Mouse (Mus musculus): ENCODE results near the gene Pigk. TPM values are rescaled to one million over a fixed set of nuclear protein-coding genes. Genes with fewer than 3 reads are reported as not detected.

The Pigk gene
- total RNA-seq, 2 experiments from 2014 or later: 10.1 to 12.1 TPM

DNA sequence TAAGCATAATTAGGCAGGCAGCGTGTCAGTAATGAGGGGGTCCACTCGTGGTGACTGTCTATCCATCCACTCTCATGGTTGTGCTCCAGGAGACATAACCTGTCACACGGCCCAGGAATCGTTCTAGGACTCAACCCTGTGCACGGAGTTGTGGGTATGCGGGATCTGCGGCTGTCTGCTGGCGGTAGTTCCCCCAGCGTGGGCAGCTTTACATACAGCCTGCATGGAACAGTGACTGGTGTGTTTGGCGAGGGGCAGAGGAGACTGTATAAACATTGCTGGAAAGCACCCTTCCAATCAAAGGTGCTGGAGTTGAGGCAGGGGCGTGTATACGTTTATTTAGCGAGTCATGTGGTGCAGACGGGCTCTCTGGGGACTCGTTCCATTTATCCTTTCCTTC, 209.6 kb downstream of the Pigk start:
- ATAC-seq (replicated peaks; ENCODE audit: low FRiP score, poor library complexity, severe bottlenecking): no peak

DNA sequence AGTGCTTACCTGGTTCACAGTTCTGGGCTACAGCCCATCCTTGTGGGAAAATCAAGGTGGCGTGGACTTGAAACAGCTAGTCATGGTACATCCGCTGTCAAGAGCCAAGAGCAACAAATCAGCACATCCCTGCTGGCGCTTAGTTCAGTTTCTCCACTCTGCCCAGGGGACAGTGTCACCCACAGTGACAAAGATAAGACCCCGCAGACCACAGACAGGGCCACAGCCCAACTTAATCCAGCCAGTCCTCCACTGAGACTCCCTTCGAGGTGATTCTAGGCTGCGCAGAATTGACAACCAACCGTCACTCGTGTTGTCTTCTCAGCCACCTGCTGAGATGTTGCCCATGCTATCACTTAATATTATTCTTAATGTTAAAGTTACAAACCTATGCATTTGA, 211.5 kb downstream of the Pigk start:
- no peak for ATAC-seq (replicated peaks; ENCODE audit: low FRiP score, poor library complexity, severe bottlenecking)

DNA sequence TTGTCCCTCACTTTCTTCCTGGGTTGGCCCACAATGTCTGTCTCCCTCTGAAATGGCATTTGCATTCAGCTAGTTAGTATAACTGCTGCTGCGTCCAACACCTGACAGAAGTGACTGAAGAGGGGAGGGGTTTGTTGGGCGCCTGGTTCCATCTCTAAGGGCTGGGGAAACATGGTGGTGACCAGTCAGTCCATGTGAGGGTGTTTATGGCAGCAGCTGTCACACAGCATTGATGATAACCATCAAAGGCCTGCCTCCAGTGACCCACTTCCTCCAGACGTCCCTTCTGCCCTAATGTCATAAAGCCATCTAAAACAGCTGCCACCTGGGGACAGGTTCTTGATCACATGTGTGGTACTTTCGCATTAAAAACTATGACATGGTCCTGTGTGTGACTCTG, 212.3 kb downstream of the Pigk start:
- no peak for ATAC-seq (replicated peaks; ENCODE audit: low FRiP score, poor library complexity, severe bottlenecking)

DNA sequence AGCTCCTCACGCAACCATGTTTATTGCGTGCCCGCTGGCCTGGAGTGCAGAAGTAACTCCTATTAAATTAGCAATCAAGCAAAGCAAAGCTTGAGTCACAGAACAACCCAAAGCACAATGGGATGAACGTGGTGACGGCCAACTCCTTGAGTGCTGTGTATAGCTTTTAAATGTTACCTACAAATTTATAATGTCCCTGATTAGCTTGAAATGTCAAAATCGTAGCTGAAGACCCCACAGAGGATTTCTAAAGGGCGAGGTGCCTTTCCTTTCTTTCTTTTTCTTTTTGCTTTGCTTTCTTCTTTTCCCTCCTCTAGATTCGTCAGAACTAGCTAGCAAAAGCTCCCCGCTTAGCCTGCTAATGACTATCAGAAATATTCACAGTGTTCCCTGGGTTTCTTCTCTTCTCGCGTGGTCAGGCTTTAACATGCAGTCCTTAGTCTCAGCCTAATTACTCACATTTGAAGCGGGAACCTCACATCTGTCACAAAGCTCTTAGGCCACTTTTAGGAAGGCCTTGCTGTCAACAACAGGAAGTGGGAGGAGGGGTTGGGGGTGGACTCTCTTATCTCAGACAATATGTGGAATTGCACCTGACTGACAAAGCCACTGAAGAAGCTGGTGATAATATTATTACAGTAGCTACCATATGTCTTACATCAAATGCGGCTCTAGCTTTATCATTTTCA, 214.5 kb downstream of the Pigk start:
- no peak for ATAC-seq (replicated peaks; ENCODE audit: low FRiP score, poor library complexity, severe bottlenecking)

DNA sequence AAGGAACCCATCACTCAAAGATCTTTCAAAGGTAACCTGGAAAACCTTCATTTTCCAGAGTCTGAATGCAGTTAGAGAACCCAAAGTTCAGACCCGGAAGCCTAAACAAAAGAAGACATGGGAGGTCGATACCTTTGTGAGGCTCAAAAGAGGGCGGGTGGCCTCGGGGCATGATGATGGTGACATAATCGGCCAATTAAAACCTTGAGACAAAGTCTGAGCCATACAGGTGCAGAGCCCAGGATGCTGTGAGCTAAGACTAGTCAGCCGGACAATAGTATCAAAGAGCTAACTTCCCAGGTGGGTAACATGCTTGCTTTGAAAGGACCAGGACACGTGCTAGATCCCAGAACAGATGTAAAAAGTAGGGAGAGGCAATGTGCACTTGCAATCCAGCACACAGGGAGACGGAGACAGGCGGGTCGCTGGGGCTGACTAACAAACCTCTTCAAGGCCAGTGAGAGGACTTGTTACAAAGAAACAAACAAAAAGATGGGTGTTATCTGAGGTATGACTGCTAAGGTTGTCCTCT, 215.4 kb downstream of the Pigk start:
- no peak for ATAC-seq (replicated peaks; ENCODE audit: low FRiP score, poor library complexity, severe bottlenecking)

DNA sequence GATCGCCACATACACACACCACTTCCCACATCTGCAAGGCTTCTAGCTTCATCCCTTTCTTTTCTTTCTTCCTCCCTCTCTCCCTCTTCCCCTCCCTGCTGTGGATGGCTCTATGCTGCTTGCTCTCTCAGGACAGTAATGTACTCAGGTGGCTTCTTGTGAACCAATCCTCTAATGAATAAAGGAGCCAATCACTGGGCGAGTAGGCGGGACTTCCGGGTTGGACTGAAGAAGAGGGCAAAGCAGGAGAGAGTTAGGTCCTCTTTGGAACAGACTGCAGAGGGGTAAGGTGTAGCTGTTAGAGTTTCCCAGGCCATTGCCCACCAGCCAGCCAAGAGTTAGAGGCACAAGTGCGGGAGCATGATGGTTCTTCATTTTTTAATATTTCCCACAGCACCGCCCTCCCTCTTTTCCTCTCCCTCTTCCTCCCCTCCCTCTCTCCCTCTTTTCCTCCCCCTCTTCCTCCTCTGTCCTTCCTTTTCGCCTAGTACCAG, 215.9 kb downstream of the Pigk start:
- ATAC-seq (replicated peaks; ENCODE audit: low FRiP score, poor library complexity, severe bottlenecking): no peak

DNA sequence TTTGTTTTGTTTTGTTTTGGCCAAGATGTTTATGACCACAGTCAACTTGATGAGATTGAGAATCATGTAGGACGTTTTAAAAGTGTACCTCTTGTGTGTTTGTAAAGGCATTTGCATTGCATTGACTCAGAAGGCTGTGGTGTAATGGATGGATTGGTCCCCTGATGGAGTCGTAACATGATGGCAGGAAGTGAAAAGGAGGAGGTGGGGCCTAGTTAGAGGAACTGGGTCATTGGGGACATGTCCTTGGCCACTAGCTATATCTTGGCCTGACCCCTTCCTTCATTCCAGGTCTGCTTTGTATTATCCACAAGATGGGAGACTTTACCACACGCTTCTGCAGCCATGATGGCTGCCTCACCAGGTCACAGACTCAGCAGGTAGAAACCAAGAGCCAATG, 217.5 kb downstream of the Pigk start:
- no peak for ATAC-seq (replicated peaks; ENCODE audit: low FRiP score, poor library complexity, severe bottlenecking)

DNA sequence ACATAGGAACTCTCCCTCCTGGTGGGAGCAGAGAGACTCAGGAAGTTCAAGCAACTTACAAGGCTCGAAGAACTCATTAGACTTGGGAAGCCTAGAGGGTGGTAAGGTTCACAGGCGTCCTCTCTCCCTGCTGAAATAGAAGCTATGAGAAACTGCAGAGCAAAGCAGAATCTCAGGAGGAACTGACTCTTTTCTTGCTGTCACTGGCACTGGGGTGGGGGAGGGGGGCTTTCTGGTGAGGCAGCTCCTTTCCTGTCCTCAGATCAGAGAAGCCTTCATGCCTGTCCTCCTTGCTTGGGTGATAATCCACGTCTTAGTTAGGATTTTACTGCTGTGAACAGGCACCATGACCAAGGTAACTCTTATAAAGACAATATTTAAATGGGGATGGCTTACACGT, 218.2 kb downstream of the Pigk start:
- no peak for ATAC-seq (replicated peaks; ENCODE audit: low FRiP score, poor library complexity, severe bottlenecking)

DNA sequence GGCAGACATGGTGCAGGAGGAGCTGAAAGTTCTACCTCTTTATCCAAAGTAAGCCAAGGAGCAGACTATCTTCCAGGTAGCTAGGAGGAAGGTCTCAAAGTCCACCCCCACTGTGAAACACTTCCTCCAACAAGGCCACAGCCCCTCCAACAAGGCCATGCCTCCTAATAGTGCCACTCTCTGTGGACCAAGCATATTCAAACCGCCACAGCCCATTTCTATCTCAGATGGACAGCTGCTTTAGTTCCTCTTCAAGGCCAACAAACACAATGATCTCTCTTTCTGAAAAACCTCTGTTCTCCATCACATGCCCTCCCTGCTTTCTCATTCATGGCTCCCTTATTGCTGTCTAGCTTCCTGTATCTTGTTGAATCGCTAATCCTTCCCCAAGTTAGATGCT, 218.6 kb downstream of the Pigk start:
- ATAC-seq (replicated peaks; ENCODE audit: low FRiP score, poor library complexity, severe bottlenecking): no peak

DNA sequence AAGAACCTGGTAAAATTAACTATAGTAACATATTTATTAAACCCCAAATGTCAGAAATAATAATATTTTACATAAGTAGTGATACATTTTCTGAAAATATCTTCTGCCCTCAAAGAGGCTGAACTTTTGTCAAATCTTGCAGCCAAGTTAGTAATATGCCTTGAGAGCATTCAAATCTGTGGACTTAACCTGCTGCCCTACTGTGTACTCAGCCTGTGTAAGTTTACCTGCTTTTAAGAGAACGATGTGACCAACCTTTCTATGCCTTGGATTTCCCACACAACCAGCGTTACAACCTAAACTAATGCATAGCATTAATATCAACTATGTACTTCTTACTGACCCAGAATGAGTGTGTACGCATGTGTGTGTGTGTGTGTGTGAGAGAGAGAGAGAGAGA, 219.8 kb downstream of the Pigk start:
- ATAC-seq (replicated peaks; ENCODE audit: low FRiP score, poor library complexity, severe bottlenecking): no peak

DNA sequence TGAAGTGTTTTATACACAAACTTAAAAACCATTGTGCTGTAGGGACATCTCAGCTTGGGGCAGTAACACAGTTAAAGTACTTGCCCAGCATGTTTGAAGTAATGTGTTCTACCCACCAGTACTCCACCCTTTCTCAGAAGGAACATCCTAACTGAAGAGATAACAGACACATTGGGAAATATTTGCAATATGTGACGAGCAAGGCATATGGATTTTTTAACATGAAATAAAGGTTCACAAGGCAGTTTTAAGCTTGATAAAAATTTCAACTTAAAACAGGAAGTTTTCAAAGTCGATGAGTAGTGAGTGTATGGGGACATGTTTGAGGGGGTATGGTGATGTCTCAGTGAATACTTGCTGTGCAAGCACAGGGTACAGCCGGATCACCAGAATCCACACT, 222.4 kb downstream of the Pigk start:
- ATAC-seq (replicated peaks; ENCODE audit: low FRiP score, poor library complexity, severe bottlenecking): no peak

DNA sequence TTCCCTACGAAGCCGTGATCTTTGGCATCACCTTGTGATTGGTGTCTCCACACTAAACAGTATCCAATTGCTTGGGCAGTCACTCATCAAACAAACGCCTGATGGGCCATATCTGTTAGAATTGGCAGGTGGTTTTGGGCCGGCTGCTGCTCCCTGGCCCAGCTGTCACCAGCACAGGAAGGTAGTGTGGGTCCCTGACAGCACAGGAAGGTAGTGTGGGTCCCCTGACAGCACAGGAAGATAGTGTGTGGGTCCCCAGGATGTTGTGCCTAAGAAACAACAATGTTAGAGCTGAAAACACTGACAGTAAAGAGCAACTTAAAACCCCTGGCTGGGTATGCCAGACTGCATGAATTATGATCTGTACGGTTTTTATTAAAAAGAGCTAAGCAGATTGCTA, 227.8 kb downstream of the Pigk start:
- ATAC-seq (replicated peaks; ENCODE audit: low FRiP score, poor library complexity, severe bottlenecking): no peak

DNA sequence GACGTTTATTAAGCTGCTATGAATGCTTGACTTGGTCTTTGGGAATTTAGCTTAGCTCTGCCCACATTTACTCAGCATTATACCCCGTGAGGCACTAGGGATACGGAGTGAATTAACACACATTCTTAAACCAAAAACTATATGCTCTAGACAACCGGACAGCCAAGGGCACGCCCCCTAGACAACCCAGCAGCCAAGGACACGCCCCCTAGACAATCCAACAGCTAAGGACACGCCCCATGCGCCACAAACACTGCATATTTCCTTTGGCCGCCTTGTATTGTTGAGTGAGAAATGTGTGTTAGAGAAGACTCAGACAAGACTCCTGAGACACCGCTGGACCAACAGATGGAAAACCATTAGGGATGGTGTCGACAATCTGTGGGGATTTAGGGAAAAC, 229.1 kb downstream of the Pigk start:
- ATAC-seq (replicated peaks; ENCODE audit: low FRiP score, poor library complexity, severe bottlenecking): no peak

DNA sequence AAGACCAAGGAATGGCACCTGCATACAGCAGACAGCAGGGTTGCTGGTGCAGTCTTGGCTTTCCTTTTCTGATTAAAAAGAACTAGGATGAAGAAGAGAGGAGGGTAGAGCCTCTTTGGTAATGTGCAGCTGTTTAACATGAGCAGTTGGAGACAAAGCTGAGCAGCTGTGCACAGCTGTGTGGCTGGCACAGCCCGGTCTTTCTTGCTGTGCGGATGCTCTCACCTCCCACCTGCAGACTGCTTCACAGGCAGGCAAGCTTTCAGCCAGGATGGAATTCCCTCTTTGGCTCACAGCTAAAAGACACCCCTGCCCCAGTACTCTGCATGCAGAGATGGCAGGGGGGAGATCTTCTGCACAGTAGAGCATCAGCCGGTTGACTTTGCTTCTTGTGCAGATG, 230.9 kb downstream of the Pigk start:
- no peak for ATAC-seq (replicated peaks; ENCODE audit: low FRiP score, poor library complexity, severe bottlenecking)

DNA sequence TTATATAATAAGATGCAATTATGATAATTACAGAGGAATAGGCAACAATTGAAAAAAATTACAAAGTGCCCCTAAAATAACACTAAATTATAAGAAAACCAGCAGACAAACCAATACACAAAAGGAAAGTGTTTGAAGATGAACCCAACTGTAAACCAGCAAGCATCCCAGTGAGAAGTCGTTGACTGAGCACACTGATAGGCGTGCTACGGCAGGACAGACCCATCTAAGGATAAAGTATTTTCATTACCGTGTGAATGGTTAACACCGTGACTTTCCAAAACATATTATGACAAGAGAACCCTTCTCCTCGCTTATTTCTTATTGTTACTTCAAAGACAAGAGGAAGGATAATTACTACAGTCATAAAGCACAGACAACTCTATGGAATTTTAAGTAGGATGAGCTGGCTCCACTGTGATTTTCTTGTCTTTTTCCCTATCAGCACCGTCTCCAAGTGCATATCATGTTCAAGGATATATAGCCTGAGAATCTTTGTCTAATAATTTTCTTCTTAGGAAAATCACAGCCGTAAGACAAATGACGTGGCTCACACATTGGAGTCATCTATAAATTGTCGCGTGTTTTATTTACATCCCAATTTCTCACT, 233.2 kb downstream of the Pigk start:
- ATAC-seq (replicated peaks; ENCODE audit: low FRiP score, poor library complexity, severe bottlenecking): no peak

DNA sequence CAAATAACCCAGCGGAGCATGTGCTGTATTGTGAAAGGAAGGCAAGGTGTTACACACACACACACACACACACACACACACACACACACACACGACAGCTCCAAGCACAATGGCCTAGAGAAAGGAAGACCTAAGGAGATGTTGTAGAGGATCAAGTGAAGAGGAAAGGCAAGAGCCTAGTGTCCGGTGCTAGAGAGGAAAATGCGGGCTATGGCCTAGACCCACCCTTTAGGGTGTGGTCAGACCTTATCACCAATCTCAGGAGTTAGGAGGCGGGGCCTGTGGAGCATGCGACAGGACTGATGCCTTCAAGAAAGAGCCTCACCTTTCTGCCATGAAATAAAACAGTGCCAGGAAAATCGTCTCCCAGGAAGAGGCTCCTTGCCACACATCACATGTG, 234.7 kb downstream of the Pigk start:
- no peak for ATAC-seq (replicated peaks; ENCODE audit: low FRiP score, poor library complexity, severe bottlenecking)

DNA sequence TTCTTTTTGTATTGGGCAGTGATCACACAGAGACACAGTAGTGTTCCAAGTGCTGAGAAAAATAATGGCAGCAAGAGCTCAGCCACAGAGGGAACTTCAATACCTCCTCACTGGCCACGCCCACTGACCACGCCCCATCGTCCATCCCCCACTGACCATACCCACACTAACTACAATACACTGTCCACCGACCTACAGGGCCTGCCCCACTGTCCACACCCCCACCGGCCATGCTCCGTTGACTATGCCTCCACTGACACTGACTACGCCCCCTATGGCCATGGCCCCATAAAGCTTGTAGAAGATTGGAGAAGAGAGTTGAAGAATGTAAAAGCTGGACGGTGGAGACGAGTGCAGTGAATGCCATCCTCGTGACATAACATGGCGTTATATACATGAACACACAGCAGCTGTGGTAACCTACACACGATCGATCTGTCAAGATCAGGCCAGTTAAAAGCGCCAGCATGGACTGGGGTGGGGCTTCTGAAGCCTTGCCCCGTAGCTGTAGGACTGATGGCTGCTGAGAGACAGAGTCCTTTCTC, 235.4 kb downstream of the Pigk start:
- no peak for ATAC-seq (replicated peaks; ENCODE audit: low FRiP score, poor library complexity, severe bottlenecking)

DNA sequence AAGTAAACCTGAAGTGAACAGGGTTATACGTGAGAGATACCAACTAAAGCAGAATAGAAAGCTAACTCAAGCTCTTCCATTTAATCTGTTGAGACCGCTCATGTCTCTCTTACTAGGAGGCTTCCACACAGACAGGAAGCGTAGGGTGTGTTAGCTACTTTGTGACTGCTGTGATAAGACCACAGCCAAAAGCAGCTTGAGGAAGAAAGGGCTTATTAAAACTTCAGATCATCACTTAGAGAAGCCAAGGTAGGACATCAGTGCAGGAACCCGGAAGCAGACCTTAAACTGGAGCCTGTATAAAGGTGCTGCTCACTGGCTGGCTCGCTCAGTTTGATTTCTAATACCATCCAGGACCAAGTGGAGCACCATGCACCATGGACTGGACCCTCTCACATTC, 236.4 kb downstream of the Pigk start:
- ATAC-seq (replicated peaks; ENCODE audit: low FRiP score, poor library complexity, severe bottlenecking): no peak

DNA sequence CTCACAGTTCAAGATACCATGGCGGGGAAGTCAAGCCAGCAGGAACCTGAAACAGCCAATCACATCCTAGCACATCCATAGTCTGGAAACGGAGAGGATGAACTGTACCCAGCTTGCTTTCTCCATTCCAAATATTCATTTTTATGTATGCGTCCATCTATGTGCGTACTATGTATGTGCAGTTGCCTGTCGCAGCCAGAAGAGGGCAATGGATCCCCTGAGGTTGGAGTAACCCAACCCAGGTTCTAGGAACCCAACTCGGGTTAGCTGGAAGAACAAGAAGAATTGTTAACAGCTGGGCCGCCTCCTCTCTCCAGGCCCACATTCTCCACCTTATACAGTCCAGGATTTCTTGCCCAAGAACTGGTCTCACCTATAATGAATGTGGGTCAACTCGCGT, 237.0 kb downstream of the Pigk start:
- ATAC-seq (replicated peaks; ENCODE audit: low FRiP score, poor library complexity, severe bottlenecking): no peak

DNA sequence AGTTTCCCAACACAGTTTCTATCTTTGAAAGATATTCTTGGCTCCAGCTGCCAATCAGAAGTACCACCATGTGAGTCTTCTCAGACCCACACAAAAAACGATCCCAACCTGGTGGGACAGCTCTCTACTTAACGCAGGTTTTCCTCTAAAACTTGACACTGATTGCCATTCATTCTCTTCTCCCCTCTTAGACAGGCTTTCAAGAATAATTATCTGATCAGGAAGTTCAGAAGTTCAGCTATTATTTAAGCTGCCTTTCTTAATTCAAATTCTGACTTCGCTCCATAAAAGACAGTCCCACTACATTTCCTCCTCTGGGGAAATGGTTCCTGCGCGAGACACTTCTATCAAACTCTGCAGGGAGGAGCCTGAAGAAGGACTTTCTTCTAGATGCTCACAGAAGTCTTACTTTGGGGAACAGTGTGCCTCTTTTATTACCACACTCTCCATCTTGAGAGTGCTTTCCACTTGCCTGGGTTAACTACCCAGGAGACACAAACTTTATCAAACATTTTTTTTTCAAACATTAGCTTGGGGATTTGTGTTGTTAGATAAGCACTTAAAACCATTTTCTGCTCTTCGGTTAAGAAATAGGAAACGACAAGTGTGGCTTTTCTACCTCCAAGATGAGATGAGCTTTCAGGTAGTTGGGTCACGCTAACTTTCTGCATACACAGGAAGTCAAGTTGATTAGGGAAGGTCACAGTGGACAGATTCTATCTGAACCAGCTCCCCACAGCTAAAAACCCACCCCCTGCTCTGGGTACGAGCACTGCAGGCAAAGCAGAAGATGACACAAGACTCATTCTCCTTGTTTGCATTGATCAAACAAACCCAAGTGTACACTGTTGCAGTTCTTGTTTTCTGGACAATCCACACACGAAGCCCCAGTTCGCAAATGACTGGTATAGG, 238.0 kb downstream of the Pigk start:
- no peak for ATAC-seq (replicated peaks; ENCODE audit: low FRiP score, poor library complexity, severe bottlenecking)
